ENCODE assay signal across 9 mouse cellular contexts in the genomic region with DNA sequence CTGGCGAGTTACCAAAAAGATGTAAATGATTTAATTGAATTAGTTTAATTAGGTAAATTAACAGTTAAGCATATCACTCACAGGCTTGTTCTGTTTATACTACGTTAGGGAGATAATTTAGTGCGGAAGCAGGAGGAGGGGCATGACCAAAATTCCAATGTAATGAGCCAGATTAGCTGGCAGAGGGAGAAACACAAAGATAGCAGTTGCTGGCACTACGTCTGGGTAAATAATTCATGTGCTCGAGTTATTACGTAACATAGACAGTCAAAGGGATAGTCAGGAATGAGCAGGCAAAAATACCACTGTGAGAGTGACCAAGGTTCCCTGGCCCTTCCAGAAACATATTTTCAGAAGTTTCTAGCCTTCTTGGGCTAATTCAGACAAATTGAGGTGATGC.
A peak's percentile ranks its signal among the peaks of the same experiment; 100 is the strongest.
DNase-seq lines count a peak whose midpoint lies in the region; ATAC-seq and TF ChIP-seq lines count a peak whose summit lies in the region.
"Had no signal": no experiment of that assay in that cellular context is flagged by ENCODE, and none has a peak within 500 bp of the region (broad histone marks: within the 10 kb centered on the region; RNA-seq: fewer than 3 reads in every experiment).

No protein-coding gene starts in this region.

- H3K36me3 ChIP-seq in neural tube, embryonic 14.5 days (ENCODE audit: control insufficient read depth, insufficient read depth, low read length): no peaks in the 10 kb centered on the region
- no peaks in the 10 kb centered on the region for H3K36me3 ChIP-seq in heart, postnatal 0 days (replicated peaks; ENCODE audit: control insufficient read depth, insufficient read depth, low read length)
- H3K36me3 ChIP-seq: neural tube, embryonic 12.5 days had no signal

- no peak overlapping the region for H3K27ac ChIP-seq in neural tube, embryonic 14.5 days (ENCODE audit: low read depth, low read length)
- H3K27ac ChIP-seq in heart, postnatal 0 days (ENCODE audit: low read depth): no peak overlapping the region
- H3K27ac ChIP-seq in left cerebral cortex, adult 2 months: no peak overlapping the region
- H3K27ac ChIP-seq: neural tube, embryonic 12.5 days had no signal

- no peaks in the 10 kb centered on the region for H3K9me3 ChIP-seq in neural tube, embryonic 14.5 days (ENCODE audit: control insufficient read depth, low read length)
- H3K9me3 ChIP-seq in heart, postnatal 0 days (replicated peaks; ENCODE audit: control insufficient read depth, low read length): no peaks in the 10 kb centered on the region
- H3K9me3 ChIP-seq: neural tube, embryonic 12.5 days had no signal

- no peak for TF ChIP-seq CTCF in heart, postnatal 0 days (IDR thresholded peaks at IDR 0.05; ENCODE audit: low read depth)
- TF ChIP-seq CTCF in left cerebral cortex, adult 2 months (IDR thresholded peaks at IDR 0.05): no peak; the same call in 1 of the 2 replicates

- H3K9ac ChIP-seq in neural tube, embryonic 14.5 days (replicated peaks; ENCODE audit: low read depth, low read length): no peak overlapping the region
- no peak overlapping the region for H3K9ac ChIP-seq in heart, postnatal 0 days (replicated peaks; ENCODE audit: low read depth, low read length)
- H3K9ac ChIP-seq: neural tube, embryonic 12.5 days had no signal

- DNase-seq in frontal cortex, postnatal 36 days (ENCODE audit: low spot score in 2 of 2): peak; percentile 9 to 16
- no peak for DNase-seq in frontal cortex, postnatal 14 days (ENCODE audit: low spot score in 2 of 2)
- no peak for DNase-seq in neural tube, embryonic 10.5 days (ENCODE audit: extremely low spot score, low spot score)
- peak; percentile 44 for DNase-seq in heart, postnatal 0 days (ENCODE audit: low spot score)
- DNase-seq in skeletal muscle tissue, adult 2 months (ENCODE audit: low read depth, low spot score): peak; percentile 11
- no peak for DNase-seq in left cerebral cortex, adult 2 months (ENCODE audit: extremely low spot score in 1 of 2, low spot score in 2 of 2)

- H3K4me2 ChIP-seq in neural tube, embryonic 14.5 days (ENCODE audit: low read depth, low read length): no peak overlapping the region
- H3K4me2 ChIP-seq in heart, postnatal 0 days (ENCODE audit: low read depth, low read length): no peak overlapping the region
- H3K4me2 ChIP-seq: neural tube, embryonic 12.5 days had no signal

- no peak overlapping the region for H3K4me3 ChIP-seq in neural tube, embryonic 14.5 days (ENCODE audit: low read depth, low read length)
- no peak overlapping the region for H3K4me3 ChIP-seq in heart, postnatal 0 days (ENCODE audit: low read depth, low read length)
- H3K4me3 ChIP-seq in left cerebral cortex, adult 2 months: no peak overlapping the region
- H3K4me3 ChIP-seq: neural tube, embryonic 12.5 days had no signal

- TF ChIP-seq EP300 in heart, postnatal 0 days (IDR thresholded peaks at IDR 0.05; ENCODE audit: low read depth): no peak

- WGBS in neural tube, embryonic 14.5 days: 26% methylated on average over 6 of the region's 6 CpGs
- 10% methylated on average over 6 of the region's 6 CpGs for whole genome bisulfite sequencing in heart, postnatal 0 days

- peak; percentile 38; the same call in 1 of the 2 replicates for ATAC-seq in neural tube, embryonic 14.5 days (ENCODE audit: low read depth)
- ATAC-seq in heart, postnatal 0 days (ENCODE audit: insufficient read depth, low read depth): peak; percentile 67
- no peak for ATAC-seq in cerebellum, adult (ENCODE audit: insufficient number of reproducible peaks, low FRiP score, low TSS enrichment)

- intact Hi-C loops in left cerebral cortex, adult 2 months (cut with DNase I): no loop called here

- peaks cover 5% of the 10 kb centered on the region; the same call in 1 of the 2 replicates for H3K4me1 ChIP-seq in neural tube, embryonic 14.5 days (ENCODE audit: control insufficient read depth, insufficient read depth, low read length)
- 0 out of 2 replicates have a peak, but pooled peaks cover 4% of the 10 kb centered on the region for H3K4me1 ChIP-seq in heart, postnatal 0 days (ENCODE audit: control insufficient read depth, insufficient read depth)

- H3K27me3 ChIP-seq in neural tube, embryonic 14.5 days (ENCODE audit: control insufficient read depth, insufficient read depth, low read length): no peaks in the 10 kb centered on the region
- H3K27me3 ChIP-seq in heart, postnatal 0 days (ENCODE audit: control insufficient read depth, insufficient read depth, low read length): no peaks in the 10 kb centered on the region
- H3K27me3 ChIP-seq: neural tube, embryonic 12.5 days had no signal

Comparison
In these comparisons a context has a peak if more than half of its experiments do, and no peak if none do; other contexts are left out.
1. DNase-seq: peak in frontal cortex, postnatal 36 days (2 of 2), heart, postnatal 0 days (single experiment) and skeletal muscle tissue, adult 2 months (single experiment); none in frontal cortex, postnatal 14 days (0 of 2), neural tube, embryonic 10.5 days (single experiment) and left cerebral cortex, adult 2 months (0 of 2).